Mouse (Mus musculus): ENCODE measurements around the gene Skap2. TPM values are rescaled to one million over a fixed set of nuclear protein-coding genes. Genes with fewer than 3 reads are reported as not detected.

Gene Skap2
- total RNA-seq, 2 experiments from 2014 or later = 4.6 to 4.8 TPM

DNA sequence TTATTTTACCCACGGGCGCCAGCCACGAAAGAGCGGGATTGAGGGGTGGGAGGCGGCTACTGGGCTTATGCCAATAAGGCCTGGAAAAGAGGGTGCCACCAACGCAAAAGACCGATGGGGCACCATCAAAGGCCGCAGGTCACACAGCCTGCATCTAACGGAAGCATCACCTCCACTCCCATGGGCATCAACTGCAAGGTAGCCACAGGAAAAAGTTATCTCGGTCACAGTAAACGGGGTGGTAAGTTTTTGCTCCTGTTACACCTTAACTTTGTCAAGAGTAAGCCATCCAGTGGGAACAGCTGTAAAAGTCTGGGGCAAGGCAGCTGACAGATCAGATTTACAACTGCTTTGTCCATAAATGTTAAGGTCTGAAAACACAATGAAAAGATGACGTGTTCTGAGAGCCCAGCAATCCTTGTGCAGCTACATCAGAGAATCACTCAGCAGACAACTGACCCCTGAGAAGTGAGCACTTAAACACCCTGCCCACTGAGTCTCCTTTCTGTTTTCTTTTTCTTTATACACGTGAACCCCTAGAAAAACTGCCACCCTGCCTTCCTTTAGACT, 5.6 kb downstream of the Skap2 start:
- intact Hi-C loops (cut with DNase I; ENCODE audit: low total_unique reads) = loop anchor here (10.0 kb wide), 2 partner anchors 132 to 822 kb away; no protein-coding TSS in a partner anchor
- DNase-seq = no peak

DNA sequence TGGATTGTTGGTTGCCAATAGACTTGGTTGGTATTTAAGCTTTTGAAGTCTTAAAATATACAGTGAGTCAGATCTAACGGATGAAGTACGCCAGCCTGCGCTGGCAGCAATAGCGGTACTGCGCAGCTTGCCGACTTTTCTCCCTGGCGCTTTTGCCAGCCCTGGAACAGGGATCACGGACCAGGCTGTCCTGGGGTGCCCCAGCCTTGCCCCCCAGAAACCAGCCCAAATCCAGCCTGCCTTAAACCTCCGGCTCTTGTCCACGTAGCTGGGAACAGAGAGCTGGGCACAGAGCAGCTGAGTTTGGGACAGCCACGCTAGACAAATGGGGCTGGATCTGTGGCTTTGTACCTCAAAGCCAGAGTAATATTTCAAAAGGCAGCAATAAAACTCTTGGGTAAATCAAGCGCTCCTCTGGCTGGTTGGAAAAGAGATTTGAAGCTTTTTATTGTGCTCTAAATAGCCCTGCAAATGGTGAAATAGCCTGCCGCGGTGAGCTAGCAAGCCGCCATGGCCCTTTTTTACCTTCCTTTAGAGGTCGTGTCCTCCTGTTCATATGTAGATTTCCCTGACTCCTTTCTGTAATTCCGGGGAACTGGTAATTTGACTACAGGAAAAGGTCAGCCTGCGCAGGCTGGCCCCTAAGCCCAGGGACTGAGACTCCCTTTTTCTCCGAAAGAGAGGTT, 6.2 kb downstream of the Skap2 start:
- intact Hi-C loops (cut with DNase I; ENCODE audit: low total_unique reads) = loop anchor here (10.0 kb wide), 2 partner anchors 131 to 821 kb away; no protein-coding TSS in a partner anchor
- no peak for DNase-seq

DNA sequence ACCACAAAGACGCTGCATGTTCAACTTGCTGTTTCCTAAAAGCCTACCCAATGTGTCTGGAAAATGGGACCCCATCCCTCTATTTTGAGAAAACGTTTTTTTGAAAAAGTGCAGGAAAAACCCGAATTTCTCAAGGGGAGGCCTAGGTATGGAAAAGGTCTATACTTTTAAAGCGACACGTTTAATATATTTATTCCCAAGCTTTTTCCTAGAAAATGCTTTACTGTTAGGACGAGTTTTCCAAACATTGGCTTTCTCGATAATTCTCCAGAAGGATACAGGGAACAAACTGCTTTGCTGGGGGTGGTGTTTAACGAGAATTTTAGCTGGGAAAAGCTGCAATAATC, 6.8 kb downstream of the Skap2 start:
- no peak for DNase-seq

DNA sequence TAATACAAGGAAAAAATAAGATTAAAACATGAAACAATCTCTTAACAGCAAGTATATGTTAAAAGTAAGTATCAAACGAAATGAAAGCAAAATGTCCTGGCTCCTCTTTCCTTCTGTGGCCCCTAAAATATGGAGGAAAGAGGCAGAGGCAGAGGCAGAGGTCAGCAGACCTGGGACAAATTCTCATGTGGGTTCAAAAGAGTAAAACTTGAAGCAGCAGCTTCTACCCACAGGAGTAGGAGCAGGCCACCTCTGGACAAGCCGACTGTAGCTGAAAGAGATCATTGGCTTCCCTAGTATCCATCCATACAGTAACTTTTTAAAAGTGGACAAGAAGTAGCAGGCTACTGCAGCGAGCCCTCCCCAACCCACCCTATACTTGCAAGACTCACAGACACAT, 7.4 kb downstream of the Skap2 start:
- DNase-seq = no peak
- intact Hi-C loops (cut with DNase I; ENCODE audit: low total_unique reads) = loop anchor here (5.0 to 10.0 kb wide), 3 partner anchors 130 to 820 kb away; partner anchors contain the start of gene Hoxa5

More for the DNA sequence above, 6.8 kb downstream of the Skap2 start:
- intact Hi-C loops (cut with DNase I; ENCODE audit: low total_unique reads) = loop anchor here (10.0 kb wide), 2 partner anchors 131 to 821 kb away; no protein-coding TSS in a partner anchor

DNA sequence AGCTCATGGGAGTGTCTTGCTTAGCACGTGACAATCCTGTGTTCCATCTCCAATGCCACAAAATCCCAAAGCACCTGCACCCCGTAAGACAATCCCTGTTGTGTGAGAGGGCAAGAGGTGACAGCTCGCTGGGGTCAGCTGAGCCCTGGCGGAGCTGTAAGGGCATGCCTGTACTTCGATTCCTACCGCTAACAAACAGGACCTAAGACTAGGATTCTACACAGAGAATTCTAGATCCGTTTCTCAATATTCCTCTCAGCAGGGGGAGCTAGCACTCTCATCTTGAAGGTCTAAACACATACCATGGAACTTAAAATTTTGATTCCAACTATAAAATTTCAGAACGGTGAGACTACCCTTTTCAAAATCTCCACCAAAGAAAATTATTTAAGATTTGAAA, 9.7 kb downstream of the Skap2 start:
- intact Hi-C loops (cut with DNase I; ENCODE audit: low total_unique reads) = loop anchor here (5.0 to 10.0 kb wide), 3 partner anchors 128 to 818 kb away; partner anchors contain the start of gene Hoxa5
- DNase-seq = no peak

DNA sequence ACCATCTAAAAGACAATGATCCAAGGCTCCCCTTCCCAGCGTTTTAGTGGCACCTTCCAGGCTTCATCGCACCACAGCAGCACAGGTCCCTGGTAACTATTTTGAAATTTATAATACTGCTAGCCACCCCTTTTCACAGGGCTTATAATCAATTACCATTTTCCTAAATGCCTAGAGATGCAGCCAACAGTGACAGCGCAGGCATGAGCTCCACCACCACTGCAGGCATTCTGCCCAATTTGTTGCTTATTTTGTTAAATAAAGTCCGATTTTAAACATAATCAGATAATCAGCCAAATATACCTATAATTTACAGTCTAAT, 13.2 kb downstream of the Skap2 start:
- intact Hi-C loops (cut with DNase I; ENCODE audit: low total_unique reads) = no loop called here
- no peak for DNase-seq

DNA sequence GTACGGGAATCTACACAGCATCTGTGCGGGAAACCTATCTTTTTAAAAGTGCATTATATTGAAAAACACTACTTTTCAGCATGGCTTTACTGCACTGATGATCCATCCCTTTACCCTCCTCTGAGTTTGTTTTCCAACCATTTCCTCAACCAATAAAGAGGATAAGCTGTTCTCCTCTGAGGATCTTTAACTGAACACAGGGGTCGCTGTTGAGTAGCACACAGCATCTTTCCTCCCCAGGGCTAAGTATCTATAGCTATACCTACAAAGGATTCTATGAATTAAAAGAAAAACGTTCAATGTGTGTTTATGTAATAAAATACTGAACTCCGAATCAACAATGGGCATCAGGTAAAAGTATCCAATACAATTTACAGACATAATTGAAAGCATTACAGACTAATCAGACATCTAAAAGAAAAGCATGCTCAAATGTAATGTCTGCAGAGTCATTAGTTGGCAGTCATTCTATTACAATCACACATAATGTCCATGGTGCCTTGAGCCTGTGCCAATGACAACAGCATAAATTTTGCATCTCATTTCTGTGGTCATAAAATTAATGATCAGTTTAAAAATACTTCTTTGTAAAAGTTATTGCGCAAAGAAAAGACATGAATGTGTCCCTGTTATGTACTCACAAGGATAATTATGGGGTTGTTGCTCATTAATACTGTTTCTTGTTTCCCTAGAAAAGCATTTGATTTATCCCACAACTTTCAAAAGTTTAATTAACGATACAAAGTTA, 13.8 kb downstream of the Skap2 start:
- intact Hi-C loops (cut with DNase I; ENCODE audit: low total_unique reads) = no loop called here
- no peak for DNase-seq

DNA sequence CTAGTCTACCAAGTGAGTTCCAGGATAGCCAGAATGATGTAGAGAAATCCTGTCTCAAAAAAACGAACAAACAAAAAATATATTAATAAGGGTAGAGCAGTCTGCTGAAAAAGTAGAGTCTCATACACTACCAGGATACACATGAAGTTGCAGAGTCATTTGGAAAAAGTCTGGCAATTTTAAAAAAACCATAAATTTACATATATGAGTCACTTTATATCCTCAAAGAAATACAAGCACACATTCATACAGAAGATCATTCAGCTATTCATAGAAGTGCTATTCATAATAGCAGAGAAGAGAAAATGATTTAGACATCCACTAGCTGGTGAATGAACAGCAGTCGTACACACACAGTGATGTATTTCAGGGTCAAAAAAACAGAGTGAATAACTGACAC, 24.4 kb downstream of the Skap2 start:
- no peak for DNase-seq
- intact Hi-C loops (cut with DNase I; ENCODE audit: low total_unique reads) = no loop called here

DNA sequence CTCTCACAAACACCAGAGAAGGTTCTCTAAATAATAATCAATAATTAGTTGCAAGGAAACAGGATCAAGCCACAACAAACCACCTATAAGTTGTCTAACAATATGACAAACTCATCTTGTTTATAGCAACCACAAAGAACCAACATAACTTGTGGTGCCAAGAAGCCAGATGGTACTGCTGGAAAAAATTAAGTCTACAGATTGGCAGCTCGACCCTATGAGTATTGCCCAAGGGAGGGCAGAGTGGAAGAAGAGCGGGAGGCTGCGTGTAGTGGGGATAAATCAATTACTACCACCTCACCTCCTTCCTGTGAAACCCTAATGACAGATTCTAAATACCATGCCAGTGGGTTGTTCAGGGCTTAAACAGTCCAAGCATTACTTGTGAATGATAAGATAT, 34.7 kb downstream of the Skap2 start:
- intact Hi-C loops (cut with DNase I; ENCODE audit: low total_unique reads) = no loop called here
- no peak for DNase-seq

DNA sequence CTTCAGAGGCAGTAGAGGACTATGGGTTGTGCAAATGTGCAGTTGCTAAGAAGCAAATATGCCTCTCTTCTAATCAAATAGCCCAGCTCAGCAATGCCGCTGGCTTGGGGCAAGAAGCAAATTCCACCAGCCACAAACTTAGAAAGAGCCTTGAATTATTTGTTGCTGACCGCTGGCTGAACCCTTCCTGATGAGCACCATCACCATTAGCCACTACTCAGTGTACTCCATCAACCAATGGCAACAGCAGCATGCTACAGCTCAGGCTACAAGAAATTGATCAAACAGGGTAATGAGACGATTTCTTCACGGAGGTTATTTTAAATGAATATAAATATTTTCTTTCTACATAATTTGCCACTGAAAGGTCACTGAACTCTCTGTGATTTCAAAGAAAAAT, 36.6 kb downstream of the Skap2 start:
- intact Hi-C loops (cut with DNase I; ENCODE audit: low total_unique reads) = no loop called here
- DNase-seq = no peak

DNA sequence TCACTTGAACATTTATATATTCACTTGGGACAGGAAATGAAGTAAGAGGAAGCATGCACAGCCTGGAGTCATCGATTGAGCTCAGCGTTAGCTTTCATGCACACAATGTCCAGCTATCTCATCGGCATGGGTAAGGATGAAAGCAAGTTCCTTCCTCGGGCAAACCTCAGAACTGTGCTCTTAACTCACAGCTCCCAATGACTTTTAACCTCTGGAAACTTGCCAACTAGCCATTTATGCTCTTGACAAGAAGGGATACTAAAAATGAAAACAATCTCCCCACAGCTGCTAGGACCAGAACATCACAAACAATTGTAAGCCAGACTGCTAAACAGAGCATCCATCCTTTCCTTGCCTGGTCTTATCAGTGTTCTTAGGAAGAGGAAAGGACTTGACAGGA, 53.4 kb downstream of the Skap2 start:
- intact Hi-C loops (cut with DNase I; ENCODE audit: low total_unique reads) = no loop called here
- DNase-seq = no peak

DNA sequence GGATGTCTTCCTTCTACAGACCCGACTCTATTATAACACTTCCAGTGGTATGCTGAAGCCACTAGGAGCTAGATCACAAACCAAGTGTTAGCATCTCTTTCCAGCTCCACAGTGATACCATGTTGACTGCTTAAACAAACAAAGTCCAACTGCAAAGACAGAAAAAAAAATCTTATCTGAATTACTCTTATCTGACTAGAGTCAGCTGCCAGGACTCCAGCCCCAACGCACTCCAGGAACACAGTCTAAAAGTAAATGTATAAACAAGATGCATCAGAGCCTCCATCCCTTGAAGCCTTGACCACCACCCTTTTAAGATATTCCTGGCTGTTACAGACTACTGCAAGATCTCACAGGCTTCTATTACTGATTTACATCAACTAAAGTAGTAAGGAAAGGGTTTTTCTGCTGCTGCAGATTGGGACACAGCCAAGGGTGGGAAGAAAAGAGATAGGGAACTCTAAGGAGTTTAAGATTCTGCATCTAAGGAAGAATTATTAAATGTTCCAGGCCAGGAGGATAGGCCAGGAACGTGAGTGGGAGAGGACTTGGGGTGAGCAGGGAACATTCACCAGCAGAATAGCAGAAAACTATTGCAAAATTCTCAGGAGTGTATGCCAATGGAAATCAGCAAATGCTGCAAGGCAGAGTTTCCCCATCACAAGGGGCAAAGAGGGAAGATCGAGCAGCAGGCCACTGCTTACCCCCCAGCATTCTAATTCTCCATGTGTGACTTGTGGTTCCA, 56.1 kb downstream of the Skap2 start:
- intact Hi-C loops (cut with DNase I; ENCODE audit: low total_unique reads) = no loop called here
- DNase-seq = no peak

DNA sequence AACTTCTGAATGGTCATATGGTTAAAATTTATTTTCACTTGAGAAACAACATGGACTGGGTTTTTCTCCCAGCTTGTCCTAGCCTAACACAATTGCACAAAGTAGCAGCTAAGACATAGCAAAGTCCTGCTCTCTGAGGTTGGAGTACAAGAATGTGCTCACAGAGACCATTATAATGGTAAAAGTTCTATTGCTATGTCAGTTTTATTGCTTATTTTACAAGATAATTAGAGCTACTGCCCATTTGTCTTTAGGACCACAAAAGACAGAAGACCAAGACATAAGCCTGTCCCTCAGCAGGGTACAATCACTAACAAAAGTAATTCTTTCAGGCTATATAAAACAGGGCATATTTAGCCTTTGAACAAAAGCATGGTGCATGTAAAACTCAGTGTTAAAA, 64.7 kb downstream of the Skap2 start:
- DNase-seq = no peak
- intact Hi-C loops (cut with DNase I; ENCODE audit: low total_unique reads) = no loop called here

DNA sequence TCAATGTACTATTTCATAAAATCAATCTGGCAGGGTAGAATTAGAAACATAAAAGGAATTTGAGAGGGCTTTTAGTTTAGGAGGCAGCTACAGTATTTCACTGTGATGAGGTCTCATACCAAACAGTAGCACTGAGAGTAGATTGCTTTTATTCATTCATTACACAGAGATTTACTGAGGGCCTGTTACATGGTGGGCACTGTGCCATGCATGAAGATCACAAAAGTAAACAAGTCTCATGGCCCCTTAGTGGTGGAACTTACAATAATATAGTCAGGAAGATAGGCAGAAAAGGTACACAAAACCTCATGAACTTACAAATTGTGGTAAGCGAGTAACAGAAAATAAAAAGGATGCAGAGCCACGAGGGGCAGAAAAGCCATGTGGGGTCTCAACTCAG, 67.4 kb downstream of the Skap2 start:
- intact Hi-C loops (cut with DNase I; ENCODE audit: low total_unique reads) = no loop called here
- no peak for DNase-seq

DNA sequence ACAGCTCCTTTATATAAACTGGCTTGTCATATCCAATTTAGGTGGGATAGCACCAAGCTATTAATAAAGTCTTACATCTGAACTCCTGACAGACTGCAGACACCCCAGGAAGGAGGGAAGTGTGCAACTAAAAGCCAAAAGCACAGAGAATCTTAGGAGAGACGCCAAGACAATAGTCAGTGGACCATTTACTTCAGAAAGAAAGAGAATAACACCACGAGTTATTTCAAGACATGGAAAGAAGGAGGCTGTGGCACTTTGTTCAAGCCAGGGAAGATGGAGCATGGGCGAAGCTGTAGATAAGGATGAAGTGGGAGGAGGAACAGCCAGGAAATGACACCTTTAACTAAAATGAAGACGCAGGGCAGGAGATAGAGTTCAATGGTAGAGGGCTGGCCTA, 78.4 kb downstream of the Skap2 start:
- intact Hi-C loops (cut with DNase I; ENCODE audit: low total_unique reads) = no loop called here
- DNase-seq = no peak

DNA sequence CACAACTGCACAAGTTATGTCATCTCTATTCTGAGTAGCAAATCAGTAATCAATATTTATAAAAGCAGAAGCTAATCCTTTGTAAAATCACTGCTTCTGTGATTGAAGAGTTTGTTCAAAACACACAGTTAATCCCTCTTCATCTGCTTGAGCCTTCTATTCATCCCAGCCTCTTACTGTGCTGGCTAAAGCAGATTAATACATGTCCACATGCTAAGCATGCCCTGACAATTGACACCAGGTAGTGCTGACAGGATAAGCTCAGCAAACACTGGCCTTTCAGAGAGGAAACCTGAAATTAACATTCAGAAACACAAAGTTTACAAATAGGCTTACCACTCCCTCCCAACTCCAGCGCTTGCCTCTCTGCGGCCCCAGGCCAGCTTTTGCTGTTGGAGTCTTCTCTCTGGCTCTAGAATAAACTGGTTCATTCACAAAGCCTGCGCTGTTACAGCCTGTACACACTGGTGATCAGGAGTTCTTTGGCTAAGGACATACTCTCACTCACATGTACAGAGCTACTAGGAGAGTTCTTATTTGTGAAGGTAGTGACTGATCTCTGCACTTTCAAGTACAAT, 79.2 kb downstream of the Skap2 start:
- DNase-seq = no peak
- intact Hi-C loops (cut with DNase I; ENCODE audit: low total_unique reads) = no loop called here

DNA sequence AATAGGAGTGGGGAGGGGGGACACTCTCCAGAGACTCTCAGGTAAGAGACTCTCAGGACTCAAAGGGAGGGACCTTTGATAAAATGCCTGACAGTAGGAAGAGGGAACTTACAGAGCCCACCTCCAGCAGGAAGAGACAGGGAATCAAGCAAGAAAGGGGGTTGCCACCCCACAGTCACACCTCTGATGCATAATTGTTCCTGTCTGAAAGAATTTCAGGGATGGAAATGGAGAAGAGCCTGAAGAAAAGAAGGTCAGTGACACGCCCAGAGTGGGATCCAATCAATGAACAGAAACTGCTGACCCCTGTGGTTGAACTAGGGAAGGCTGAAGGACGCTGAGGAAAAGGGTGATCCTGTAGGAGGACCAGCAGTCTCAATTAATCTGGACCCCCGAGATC, 85.2 kb downstream of the Skap2 start:
- intact Hi-C loops (cut with DNase I; ENCODE audit: low total_unique reads) = no loop called here
- no peak for DNase-seq

DNA sequence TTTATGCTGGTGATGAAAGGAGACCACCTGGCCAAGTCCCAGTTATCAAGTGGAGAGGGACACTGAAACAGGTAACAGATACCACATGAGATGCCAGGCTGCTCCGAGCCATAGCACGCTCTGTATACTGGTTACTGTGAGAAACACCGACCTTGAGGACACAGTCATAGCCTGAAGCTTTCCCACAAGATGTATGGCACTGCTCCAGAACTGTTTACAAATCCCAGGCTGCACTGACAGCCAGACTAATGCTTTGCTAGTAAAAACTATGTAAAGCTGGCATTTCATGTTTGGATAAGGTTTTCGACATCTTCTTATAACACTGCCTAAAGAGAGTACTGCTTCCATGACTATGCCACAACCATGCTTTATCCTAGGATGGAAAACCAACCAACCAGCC, 90.5 kb downstream of the Skap2 start:
- intact Hi-C loops (cut with DNase I; ENCODE audit: low total_unique reads) = no loop called here
- no peak for DNase-seq

DNA sequence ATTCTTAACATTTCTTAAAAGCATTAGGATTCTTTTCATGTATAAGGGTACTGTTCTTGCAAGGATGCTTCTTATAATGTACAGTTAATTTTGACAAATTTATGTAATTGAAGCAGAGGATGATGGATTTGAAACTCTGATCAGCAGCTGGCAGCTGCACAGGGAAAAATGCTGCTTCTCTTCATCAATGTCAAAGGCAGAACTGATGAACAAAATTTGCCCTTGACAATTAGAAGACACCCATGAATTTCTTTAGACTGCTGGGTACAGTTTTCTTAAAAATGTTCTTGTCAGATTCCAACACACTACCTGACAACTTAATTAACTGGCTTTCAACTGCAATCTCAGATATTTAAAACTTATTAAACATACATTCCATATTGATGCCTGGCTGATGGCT, 103.9 kb downstream of the Skap2 start:
- intact Hi-C loops (cut with DNase I; ENCODE audit: low total_unique reads) = no loop called here
- DNase-seq = no peak

DNA sequence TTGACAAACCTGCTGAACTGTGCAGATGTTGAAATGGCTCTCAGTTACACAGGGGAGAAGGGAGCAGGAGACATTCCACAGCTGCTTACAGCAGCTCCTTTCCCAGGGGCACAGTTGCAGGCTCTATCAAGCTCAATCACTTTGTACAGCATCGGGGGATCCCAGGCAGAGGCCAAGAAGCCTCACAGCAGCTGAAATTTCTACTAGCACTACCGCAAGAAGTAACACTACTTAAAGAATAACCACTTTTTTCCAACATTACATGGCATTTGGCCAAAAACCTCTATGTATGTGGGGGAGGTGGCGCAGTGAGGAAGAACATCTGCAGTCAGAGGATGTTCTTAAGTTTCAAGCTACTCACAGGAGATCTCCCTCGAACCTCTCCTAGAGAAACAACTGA, 106.7 kb downstream of the Skap2 start:
- intact Hi-C loops (cut with DNase I; ENCODE audit: low total_unique reads) = no loop called here
- no peak for DNase-seq
